In the genomic region with DNA sequence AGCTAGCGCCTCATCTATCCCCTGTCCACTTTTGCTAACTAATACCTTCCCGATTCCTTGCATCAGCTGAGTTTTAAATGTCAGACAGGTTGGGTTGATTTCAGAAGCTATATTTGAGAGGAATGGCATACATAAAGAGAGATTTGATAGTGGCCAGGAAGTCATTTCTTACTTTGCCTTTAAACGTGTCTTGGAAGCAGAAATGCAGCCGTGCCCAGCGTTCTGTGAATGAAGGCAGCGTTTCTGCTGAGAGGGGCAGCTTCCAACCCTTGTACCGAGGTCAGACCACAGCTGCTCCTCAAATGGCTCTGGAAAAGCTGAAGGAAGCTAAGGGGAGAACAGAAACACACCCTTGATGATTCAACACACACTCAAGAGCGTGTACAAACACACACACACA, we compare ENCODE assay signal across 26 mouse cellular contexts.
"Had no signal": no experiment of that assay in that cellular context is flagged by ENCODE, and none has a peak within 500 bp of the region (broad histone marks: within the 10 kb centered on the region; RNA-seq: fewer than 3 reads in every experiment).

No protein-coding gene starts in this region.

- H3K36me3 ChIP-seq: heart, embryonic 13.5 days; heart, embryonic 15.5 days; hindbrain, embryonic 10.5 days; hindbrain, embryonic 12.5 days; intestine, embryonic 15.5 days; limb, embryonic 10.5 days; limb, embryonic 12.5 days; liver, embryonic 13.5 days had no signal

- H3K27ac ChIP-seq: heart, adult 2 months; heart, embryonic 13.5 days; heart, embryonic 15.5 days; hindbrain, embryonic 10.5 days; hindbrain, embryonic 12.5 days; hindbrain, embryonic 14.5 days; intestine, embryonic 15.5 days; layer of hippocampus, adult 2 months; left cerebral cortex, adult 2 months; limb, embryonic 10.5 days; limb, embryonic 12.5 days; liver, embryonic 13.5 days had no signal

- ATAC-seq: forebrain, embryonic 16.5 days; hindbrain, embryonic 16.5 days; inflammation-experienced regulatory T-cells, adult 6 months; intestine, embryonic 15.5 days; intestine, postnatal 0 days had no signal

- H3K4me2 ChIP-seq: heart, embryonic 11.5 days; heart, embryonic 13.5 days; heart, embryonic 15.5 days; hindbrain, embryonic 12.5 days; hindbrain, embryonic 14.5 days; intestine, embryonic 15.5 days; limb, embryonic 12.5 days; liver, embryonic 11.5 days; liver, embryonic 13.5 days had no signal

- DNase-seq: gastrocnemius, postnatal 10 days; gastrocnemius, postnatal 25 days; heart, postnatal 14 days; heart, postnatal 36 days; kidney, adult 18-20 months; kidney, adult 8-10 months; kidney, postnatal 36 days; liver; liver, embryonic 13.5 days had no signal

- H3K9ac ChIP-seq: heart, embryonic 13.5 days; heart, embryonic 15.5 days; hindbrain, embryonic 12.5 days; hindbrain, embryonic 14.5 days; intestine, embryonic 15.5 days; limb, embryonic 12.5 days; liver, embryonic 13.5 days had no signal

- H3K27me3 ChIP-seq: heart, embryonic 13.5 days; heart, embryonic 15.5 days; hindbrain, embryonic 12.5 days; intestine, embryonic 15.5 days; limb, embryonic 12.5 days; liver, embryonic 13.5 days had no signal

- H3K4me1 ChIP-seq: hindbrain, embryonic 10.5 days; hindbrain, embryonic 12.5 days; intestine, embryonic 15.5 days; limb, embryonic 12.5 days; liver, embryonic 13.5 days had no signal

- H3K4me3 ChIP-seq: heart, adult 2 months; heart, embryonic 13.5 days; heart, embryonic 15.5 days; hindbrain, embryonic 10.5 days; hindbrain, embryonic 12.5 days; intestine, embryonic 15.5 days; layer of hippocampus, adult 2 months; left cerebral cortex, adult 2 months; limb, embryonic 10.5 days; limb, embryonic 12.5 days; liver, embryonic 13.5 days had no signal

- H3K9me3 ChIP-seq: heart, embryonic 15.5 days; hindbrain, embryonic 10.5 days; hindbrain, embryonic 12.5 days; intestine, embryonic 15.5 days; limb, embryonic 10.5 days; liver, embryonic 13.5 days had no signal
